Mouse (Mus musculus): ENCODE measurements around the gene Grin2c.
A peak's percentile ranks its signal among the peaks of the same experiment; 100 is the strongest.

Grin2c gene

DNA sequence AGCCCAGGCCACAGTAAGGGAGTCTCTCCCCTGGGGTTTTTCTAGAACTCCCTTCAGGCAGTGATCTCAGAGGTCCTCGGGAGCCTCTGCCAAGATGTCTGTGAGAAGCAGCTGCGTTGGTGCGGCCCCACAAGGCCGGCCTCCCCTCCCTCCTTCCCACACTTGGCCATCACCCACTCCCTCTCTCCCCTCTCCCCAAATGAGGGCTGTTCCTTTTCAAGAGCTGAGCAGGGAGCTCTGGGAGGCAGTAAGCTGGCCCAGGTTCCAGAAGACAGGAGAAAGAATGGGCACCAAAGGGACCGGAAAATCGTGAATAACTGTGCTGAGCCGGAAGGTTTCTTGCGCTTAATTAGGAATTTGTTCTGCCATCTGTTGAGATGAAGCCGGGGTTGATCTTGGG lies 35.1 kb downstream of the Grin2c start:
- no peak for DNase-seq (ENCODE audit: low spot score in 2 of 2)

DNA sequence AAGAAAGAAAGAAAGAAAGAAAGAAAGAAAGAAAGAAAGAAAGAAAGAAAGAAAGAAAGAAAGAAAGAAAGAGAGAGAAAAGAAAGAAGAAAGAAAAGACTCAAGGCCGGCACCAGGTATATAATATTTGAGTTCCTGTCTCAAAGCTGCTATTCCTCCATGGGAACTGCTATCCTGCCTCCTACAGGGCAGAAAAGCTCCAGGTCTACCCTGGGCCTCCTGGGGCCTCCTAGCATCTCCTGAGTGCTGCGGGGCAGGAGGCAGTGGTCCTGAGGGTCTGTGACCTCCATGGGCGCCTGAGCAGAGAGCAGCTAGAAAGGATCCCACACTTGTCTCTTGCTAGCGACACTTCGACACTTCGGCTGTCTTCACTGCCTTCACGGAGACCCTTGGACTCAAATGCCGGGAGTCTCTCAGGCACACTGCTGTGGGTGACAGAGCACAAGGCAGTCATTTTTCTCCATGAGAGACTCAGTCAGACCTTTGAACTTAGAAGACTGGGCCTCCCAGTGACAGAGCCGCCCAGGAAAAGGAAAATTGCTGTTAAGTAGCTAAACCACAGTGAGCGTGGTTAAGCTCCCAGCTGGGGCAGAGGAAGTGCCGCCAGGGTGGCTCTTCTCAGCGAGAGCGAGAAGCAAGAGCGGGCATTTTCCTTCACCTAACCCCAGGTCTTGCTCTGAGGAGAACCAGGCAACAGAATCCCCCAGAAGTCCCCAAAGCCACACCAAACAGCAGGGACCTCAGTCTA lies 35.7 kb downstream of the Grin2c start:
- peak; percentile 54 to 58 for DNase-seq (ENCODE audit: low spot score in 2 of 2)

DNA sequence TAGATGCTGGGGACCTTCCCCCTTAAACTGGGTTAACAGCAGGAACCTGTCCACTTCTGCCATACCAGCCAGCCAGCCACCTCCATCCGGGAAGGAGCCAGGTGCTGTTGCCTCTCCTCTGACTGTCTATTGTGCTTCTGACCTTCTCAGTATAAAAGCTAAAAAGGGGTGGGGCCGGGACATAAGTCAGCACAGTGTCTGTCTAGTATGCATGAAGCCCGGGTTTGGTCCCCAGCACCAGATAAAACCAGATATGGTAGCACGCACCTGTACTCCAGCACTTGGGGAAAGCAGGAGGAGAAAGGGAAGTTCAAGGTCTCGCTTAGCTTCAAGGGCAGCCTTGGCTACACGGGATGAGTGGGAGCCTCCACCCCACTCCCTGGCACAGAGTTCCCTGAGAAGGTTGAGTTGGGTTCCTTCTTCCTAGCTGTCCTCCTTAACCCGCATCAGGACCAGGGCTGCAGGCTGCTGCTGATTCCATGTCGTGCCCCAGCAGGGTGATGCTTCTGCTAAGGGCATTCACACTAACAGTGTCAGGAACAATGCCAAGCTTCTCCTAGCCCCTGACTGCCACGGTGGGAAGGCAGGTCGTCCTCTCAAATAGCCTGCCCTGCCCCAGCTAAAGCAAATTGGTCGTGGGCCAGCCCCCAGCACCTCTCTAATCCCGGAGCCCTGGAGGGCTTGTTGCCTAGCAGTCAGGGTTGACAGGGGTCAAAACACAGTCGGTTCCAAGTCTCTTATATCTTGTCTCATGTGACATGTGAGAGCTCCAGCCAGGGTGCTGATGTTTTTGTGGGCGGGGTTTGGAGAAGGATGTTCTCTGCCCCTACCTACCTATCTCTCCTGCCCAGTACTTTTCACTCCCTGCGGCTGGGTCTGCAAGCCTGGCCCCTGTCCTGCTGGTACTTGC lies 37.8 kb downstream of the Grin2c start:
- DNase-seq (ENCODE audit: low spot score in 2 of 2), result no peak

DNA sequence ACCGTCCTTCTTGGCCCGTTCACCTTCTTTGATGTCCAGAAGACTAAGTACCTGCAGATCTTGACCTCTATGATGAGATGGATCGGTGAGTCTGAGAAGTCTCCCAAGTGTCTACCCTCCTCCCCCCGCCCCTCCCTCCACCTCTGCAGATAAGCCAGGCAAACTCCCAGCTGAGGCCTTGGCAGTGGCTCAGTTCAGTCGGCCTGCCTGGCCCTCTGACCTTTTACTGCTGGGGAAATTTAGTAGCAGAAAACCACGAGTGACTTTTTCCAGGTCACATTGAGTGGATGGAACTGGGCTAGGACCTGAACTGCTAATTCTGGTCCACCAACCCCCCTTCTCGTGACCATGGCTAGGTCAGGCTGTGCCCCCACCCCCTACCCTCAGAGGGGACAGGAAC lies 38.6 kb downstream of the Grin2c start:
- no peak for DNase-seq (ENCODE audit: low spot score in 2 of 2)

DNA sequence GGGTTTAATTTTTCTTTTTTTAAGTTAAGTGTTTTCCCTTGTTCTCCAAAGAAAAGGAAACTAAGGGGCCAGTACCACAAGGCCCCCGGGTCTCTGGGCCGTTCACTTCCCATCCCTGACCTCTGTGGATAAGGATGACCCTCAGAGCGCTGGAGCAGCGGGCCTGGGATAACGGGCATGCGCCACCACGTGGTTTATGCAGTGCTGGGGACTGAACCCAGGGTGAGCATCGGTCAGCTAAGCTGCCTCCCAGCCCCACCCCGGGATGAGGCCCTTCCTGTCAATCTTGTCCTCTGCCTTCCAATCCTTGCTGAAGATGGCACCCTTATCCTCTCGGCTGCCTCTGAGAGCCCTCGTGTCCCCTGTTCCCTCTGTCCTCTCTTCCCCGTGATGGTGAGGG lies 39.4 kb downstream of the Grin2c start:
- no peak for DNase-seq (ENCODE audit: low spot score in 2 of 2)

DNA sequence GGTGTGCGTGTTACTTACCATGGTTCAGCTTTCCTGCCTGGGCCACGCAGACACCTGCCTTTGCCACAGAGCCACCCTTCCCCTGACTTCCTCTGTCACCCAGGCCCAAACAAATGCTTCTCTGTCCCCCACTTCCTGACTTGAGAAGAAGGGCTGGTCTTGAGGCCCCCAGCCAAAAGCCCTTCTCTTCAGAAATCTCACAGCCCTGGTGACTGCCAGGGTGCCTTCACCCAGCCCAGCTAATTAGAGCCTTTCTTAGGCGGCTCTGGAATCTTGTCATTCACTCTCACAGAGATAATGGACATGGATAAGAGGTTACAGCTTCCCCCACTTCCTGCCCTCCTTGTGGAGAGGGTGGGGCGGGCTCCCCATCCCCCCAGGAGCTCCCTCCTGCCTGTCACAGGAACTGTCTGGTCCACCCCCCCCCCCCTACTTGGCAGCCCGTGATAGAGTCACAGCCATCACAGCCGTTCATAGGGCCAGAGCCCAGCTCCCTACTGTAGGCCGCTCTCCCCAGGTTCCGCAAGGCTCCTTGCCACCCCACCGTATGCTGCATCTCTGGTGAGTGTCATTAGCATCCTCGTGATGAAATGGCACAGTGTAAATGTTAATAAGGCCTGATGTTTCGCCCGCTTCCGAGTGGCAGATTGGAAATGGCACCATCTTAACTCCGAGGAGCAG lies 40.1 kb downstream of the Grin2c start:
- DNase-seq (ENCODE audit: low spot score in 2 of 2), result peak in 1 of 2 experiments; percentile 14

DNA sequence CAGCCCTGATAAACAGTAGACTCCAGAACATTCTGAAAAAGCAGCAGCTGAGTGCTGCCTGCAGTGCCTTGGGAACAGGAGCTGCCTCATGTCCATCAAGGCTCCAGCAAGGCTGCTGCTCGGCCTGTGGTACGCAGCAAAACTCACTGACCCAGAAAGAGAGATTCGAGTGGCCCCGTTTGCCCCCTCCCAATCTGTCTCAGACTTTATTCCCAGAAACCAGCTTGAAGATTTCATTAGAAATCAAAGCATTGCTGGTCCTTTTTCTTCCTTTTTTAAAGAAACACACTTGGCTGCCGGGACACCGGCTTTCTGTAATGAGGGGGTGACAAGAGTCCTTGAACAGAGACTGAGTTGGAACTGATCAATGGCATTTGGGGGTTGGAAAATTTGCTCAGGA lies 41.7 kb downstream of the Grin2c start:
- DNase-seq (ENCODE audit: low spot score in 2 of 2), result no peak

DNA sequence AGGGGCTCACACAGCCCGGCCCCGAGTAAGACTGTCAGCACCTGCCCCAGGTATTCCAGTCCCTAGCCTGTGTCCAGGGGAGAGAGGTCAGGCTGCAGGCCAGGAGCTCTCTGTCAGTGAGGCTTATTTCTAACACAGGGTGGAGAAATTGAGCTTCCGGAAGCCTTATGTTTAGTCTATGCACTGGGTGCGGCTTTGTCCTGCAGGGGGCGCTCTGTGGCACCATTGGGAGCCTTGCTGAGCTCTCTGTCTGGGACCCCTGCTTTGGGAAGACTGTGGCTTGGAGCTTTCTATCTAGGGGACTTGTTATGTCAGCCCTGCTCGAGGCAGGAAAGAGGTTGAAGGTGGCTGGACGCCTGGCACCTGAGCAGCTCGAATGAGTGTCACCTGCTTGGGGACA lies 42.2 kb downstream of the Grin2c start:
- DNase-seq (ENCODE audit: low spot score in 2 of 2), result no peak

DNA sequence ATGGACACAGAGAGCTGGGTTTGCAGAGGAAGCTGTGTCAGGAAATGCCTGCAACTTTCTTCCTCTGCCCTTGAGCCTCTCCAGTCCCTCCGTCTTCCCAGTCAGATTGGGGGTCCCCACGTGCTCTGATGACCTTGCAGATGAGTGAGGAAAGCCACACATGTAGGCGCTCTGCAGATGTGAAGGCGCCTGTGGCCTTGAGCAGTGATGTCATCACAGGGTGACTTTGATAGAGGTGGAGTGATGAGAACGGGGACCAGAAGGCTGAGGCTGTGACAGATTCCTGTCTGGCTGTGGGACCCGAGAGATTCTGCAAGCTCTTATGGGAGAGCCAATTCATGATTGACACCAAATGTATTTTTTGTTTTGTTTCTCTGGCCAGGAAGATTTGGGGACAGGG lies 43.2 kb downstream of the Grin2c start:
- DNase-seq (ENCODE audit: low spot score in 2 of 2), result no peak

DNA sequence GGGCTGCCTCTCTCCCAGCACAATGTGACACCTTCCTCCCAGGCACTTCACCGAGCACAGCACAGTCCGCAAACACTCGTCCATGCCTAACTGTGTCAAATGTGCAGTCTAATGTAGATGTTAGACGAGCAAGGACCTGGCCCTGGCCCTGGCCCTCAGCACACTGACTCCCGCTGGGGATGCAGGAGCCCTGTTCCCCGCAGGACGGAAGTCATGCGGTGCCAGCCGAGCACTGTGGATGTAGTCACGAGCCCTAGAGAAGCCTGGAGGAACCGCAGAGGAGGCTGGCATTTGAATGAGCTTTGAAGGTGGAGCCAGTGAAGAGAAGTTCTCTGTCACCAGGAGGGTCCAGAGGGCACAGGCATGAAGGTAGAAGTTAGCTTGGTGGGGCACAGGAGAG lies 43.6 kb downstream of the Grin2c start:
- no peak for DNase-seq (ENCODE audit: low spot score in 2 of 2)

DNA sequence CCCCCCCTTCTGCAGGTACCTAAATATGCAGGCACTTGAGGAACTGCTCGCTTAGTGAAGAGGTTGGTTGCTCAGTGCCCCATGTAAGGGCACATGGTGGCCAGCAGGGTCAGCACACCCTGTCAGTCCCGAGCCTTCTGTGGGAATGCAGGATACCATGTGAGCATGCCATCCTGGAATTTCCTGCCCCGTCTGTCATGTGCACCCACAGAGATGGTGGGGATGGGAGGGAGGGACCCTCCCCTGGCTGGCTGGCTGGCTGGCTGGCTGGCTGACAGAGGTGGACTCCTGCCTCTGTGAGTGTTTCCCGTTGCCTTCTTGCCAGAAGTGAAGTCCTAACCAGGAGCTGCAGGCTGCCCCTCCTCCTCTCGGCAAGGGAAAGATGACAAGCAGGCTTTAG lies 44.5 kb downstream of the Grin2c start:
- DNase-seq (ENCODE audit: low spot score in 2 of 2), result no peak

DNA sequence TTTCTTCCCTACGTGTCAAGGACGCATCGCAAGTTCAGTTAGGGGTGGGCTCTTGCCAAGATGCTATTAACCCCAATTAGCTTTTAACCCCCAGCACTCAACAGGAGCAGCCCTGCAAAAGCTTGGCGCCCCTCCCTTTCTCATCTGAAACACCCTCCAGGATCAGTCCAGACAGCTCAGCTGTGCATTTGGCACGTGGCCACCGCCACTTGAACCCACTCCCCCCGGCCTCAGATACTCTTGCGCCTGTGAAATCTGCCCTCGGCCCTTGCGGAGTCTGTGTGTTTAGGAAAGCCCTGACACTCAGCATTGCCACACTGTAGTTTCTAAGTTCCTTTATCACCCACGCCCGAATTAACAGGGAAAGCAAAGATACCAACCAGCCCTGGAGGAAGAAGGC lies 45.0 kb downstream of the Grin2c start:
- DNase-seq (ENCODE audit: low spot score in 2 of 2), result no peak

DNA sequence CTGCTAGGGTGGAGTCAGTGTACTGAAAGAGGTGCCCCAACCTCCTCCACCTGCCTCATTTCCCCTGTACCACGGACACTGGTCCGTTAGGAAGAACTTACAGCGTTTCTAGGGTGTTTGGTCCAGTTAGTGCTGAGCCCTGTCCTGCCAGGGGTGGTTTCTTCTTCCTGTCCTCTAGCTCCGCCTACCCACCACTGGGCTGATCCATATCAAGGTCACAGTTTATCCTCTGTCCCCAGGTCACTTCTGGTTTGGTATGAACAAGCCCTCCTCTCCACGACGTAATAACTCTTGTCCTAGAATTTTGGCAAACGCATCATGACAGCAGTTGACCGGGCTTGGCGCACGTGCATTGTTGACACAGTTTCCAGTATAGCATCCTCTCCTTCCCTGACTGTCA lies 47.4 kb downstream of the Grin2c start:
- DNase-seq (ENCODE audit: low spot score in 2 of 2), result no peak

DNA sequence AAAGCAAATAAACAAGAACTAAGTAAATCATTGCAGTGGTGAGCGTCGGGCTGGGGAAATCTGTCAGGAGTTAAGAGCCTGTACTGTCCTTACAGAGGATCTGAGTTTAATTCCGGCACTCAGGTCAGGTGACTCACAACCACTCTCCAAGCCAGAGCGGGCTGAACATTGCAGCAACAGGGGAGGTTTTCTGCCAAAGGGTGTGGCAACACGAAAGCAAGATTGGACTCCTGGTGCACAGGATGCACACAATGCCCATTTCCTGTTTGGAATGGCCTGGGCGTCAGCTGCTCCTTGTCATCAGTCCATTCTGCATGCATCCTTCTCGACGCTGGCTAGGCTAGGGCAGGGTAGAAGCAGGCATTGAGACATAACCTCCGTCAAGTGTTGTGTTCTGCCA lies 47.8 kb downstream of the Grin2c start:
- no peak for DNase-seq (ENCODE audit: low spot score in 2 of 2)

DNA sequence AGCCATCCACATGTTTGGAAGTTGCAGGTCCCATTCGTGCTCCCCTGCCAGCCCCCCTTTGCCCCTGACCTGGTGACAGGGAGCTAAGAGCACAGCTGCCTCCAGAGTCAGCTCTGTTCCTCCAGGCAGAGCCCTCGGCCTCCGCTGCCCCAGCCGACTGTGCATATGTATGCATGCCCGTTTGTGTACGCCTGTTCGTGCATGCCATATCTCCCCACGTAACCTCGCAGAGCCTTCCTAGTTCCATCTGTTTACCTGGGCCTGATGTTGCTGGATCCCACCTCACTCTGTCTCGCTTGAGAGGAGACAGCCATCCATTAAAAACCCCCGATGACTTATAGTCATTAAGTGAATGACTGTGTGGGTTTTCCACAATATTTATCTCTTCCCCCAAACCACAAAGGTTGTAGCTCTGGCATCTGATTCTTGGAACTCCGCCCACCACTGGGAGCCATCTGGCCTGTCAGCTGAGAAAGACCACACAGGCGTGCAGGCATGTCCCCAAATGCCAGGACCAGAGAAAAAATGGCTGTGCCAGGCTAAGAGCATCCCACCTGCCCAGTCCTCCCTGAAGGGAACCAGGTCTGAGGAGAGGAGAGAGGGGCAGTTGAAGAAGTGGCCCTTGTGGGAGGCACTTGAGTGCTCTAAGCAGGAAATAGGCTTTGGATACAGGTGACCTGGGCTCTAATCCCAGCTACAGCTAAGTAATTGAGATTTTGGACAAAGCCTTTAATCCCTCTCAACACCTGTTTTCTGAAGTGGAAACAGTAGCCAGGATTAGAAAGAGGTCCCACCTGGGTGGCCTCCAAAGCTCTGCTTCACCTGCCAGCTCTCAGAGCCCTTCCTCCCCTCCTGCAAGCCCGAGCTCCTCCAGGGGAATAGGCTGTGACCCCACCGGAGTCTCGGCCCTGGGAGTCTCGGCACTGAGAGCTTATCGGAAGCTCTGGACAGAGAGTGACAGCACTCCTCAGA lies 49.3 kb downstream of the Grin2c start:
- DNase-seq (ENCODE audit: low spot score in 2 of 2), result no peak

DNA sequence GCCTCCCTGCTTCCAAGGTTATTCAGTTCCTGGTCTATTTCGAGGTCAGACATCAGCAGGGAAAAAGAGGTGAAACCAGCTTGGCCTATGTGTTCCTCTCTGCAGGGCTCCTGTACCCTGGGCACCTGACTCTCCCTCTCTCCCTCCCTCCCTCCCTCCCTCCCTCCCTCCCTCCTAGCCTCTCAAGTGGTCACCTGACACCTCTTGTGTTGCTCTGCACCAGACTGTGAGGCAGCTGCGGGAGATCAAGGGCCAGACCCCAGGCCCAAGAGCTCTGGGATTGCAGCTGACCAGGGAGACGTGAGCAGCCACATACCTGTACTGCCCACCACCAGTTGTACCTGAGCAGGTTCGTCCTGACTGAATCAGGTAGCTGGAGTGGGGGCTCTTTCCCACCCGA lies 51.9 kb downstream of the Grin2c start:
- DNase-seq (ENCODE audit: low spot score in 2 of 2), result no peak

DNA sequence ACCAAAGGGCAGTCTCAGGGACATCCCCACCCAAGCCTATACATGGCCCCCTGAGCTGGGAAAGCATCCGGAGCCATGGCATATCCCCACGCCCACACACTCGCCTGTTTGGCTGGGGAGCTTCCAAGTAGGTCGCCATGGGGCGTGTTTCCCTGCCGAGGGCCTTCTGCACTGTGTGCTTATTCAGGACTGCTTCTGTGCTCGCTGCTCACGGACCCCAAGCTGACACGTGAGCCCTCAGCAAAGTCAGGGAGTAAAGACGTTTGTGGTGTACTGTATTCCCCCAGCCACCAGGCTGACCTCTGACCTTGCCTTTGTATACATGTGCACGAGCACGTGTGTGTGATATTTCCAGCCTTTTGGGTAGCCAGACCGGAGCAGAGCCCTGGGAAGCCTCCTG lies 54.9 kb downstream of the Grin2c start:
- DNase-seq (ENCODE audit: low spot score in 2 of 2), result no peak

DNA sequence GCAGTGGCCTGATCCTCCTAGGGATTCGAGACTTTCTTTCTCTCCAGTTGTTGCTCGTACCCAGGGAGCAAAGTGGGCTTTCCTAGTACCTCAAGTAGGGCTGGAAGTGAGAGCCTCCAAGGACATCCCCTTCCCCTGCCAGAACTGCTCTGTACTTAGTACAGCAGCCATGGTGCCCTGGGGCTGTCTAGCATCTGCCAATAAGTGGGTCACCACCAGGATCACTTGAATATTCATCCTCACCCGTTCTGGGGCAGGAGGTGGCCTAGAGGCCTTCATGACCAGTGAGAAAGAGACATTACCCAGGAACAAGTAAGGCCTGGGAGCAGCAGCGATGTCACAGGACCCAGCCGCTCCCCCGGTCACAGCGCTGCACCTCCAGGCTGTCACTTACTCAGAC lies 57.1 kb downstream of the Grin2c start:
- DNase-seq (ENCODE audit: low spot score in 2 of 2), result no peak

DNA sequence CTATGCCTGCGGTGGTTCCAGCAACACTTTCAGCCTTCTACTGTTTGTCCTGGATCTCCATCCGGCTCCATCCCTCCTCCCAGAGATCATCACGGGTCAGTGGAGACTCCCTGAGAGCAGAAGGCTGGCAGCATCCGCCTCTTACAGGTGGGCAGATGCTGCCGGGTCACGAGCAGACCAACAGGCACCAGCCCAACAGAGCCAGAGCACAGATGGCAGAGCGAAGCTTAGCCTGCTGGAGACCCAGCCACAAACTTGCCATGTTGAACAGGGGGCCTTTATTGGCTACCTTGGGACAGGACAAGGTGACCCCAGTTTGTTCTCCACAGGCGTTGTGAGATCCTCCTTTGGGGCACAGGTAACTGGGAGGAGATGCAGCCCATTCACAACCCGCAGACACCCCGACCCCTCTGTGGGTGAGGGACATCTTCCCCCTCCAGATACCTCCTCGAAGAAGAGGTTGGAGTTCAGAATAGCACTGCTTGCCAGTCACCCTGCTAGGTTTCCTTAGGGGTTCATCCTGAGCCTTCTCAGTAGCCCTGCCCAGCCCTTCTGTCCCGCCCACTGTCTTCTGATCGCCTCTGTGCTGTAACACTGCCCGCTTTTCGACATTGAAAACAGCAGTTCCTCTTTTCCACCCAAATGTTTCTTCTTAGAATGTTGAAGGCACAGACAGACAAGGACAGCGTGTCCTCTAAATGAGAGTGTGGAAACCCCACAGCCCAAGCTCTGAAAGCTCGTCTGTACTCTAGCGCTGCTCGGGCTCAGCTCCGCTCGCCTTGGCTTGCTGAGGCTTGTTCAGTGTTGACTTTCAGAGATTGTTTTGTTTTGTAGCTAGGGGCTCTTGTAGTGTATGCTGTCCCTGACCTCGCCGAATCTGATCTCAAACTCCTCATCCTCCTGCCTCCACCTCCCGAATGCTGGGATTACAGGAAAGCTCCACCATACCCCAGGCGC lies 58.0 kb downstream of the Grin2c start:
- DNase-seq (ENCODE audit: low spot score in 2 of 2), result peak in 1 of 2 experiments; percentile 37

DNA sequence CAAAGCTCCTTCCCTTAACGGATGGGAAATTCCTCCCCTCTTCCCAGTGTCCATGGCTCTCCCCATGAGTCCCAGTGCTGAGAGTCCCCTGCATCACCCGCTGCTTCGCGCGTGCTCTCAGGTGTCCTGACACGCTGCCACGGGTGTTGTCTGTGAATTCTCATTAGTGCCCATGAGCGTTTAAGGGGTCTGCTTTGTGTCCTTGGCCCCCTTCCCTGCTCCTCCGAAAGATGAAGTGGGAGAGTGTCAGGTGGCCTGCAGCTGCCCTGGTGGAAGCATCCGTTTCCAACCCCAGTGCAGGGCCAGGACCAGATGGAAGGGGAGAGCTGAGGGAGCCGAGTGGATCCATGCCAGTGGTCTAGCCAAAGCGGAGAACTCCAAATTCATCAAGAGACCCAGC lies 58.9 kb downstream of the Grin2c start:
- DNase-seq (ENCODE audit: low spot score in 2 of 2), result no peak
